ENCODE assay signal across 20 mouse cellular contexts in genomic region chr15:68471928-68472327, GRCm38 (mm10).
A peak's percentile ranks its signal among the peaks of the same experiment; 100 is the strongest.
DNase-seq lines count a peak whose midpoint lies in the region; ATAC-seq lines count a peak whose summit lies in the region.
"Had no signal": no experiment of that assay in that cellular context is flagged by ENCODE, and none has a peak within 500 bp of the region (broad histone marks: within the 10 kb centered on the region; RNA-seq: fewer than 3 reads in every experiment).

No protein-coding gene starts in this region.

- no peak for DNase-seq in frontal cortex, postnatal 10 days (ENCODE audit: low spot score in 2 of 2)
- DNase-seq in right cerebral cortex, adult 18-20 months, result peak; percentile 24
- DNase-seq in right cerebral cortex, postnatal 14 days, result no peak
- DNase-seq in brain, adult 2 months (ENCODE audit: low read depth, low spot score), result peak; percentile 69
- DNase-seq in adrenal gland, postnatal 10 days, result no peak
- DNase-seq: adrenal gland, adult 2 months; adrenal gland, adult 8-10 months; adrenal gland, postnatal 14 days; adrenal gland, postnatal 25 days; adrenal gland, postnatal 36 days; B cell, adult 2 months; cerebellum, adult 11 months; cerebellum, adult 11-12 months; cerebellum, adult 18-20 months; cerebellum, adult 2 months; cerebellum, adult 8-10 months had no signal

- ATAC-seq in frontal cortex, adult (ENCODE audit: low TSS enrichment), result peak; percentile 86
- ATAC-seq: activated CD4-positive, CD25-positive, alpha-beta regulatory T cell, adult 4 months; CD4-positive, CD25-positive, alpha-beta regulatory T cell, adult 4 months; Patski had no signal

Comparison
In these comparisons a context has a peak if more than half of its experiments do, and no peak if none do; other contexts are left out.
1. DNase-seq: peak in right cerebral cortex, adult 18-20 months (single experiment) and brain, adult 2 months (single experiment); none in frontal cortex, postnatal 10 days (0 of 2), right cerebral cortex, postnatal 14 days (single experiment) and adrenal gland, postnatal 10 days (single experiment).